Mouse (Mus musculus) myocyte (in vitro differentiated cells): ENCODE data around the gene Ncbp2. TPM values are rescaled to one million over a fixed set of nuclear protein-coding genes. Genes with fewer than 3 reads are reported as not detected.

Experiments used
- H3K27me3 ChIP-seq: one replicate; pipeline ENCODE4 v1.6.1; 2011; ENCODE audit not compliant: control insufficient read depth, insufficient read depth, insufficient read length
- H3K36me3 ChIP-seq: one replicate; pipeline ENCODE4 v1.6.1; 2011; ENCODE audit not compliant: control insufficient read depth, insufficient read depth
- H3K4me2 ChIP-seq: one replicate; pipeline ENCODE4 v1.6.1; 2011; ENCODE audit warnings: low read depth, control low read depth
- H3K4me3 ChIP-seq: one replicate; pipeline ENCODE4 v1.5.1; 2011; ENCODE audit warnings: mild to moderate bottlenecking, control low read depth, moderate library complexity
- H3K79me2 ChIP-seq: one replicate; pipeline ENCODE4 v1.6.1; 2011; ENCODE audit not compliant: control insufficient read depth, insufficient read depth
- H3ac ChIP-seq: one replicate; pipeline ENCODE4 v1.6.1; 2011; ENCODE audit not compliant: control insufficient read depth, insufficient read length
- CEBPB ChIP-seq: IDR thresholded peaks from 2 replicates; pipeline ENCODE4 v1.6.1; 2011; ENCODE audit warnings: mild to moderate bottlenecking, moderate library complexity; ENCODE audit not compliant: poor library complexity, insufficient read depth, severe bottlenecking
- E2F4 ChIP-seq: IDR thresholded peaks from one replicate; pipeline ENCODE4 v1.6.1; 2011; ENCODE audit warnings: mild to moderate bottlenecking, control low read depth, moderate library complexity; ENCODE audit not compliant: insufficient read depth
- MAX ChIP-seq: IDR thresholded peaks from one replicate; pipeline ENCODE4 v1.6.1; 2011; ENCODE audit warnings: low read depth, mild to moderate bottlenecking, control low read depth
- MYOD1 ChIP-seq, 3 experiments: IDR thresholded peaks; one replicate each; pipeline ENCODE4 v1.6.1; 2011; ENCODE audit warnings: control low read depth in 2 of 3, low read depth in 2 of 3, mild to moderate bottlenecking in 2 of 3, moderate library complexity in 1 of 3; ENCODE audit not compliant: insufficient read length in 2 of 3, control insufficient read depth in 1 of 3
- MYOG ChIP-seq, 3 experiments: IDR thresholded peaks; one replicate each; pipeline ENCODE4 v1.6.1; 2011; ENCODE audit warnings: control low read depth in 2 of 3, low read depth in 2 of 3, mild to moderate bottlenecking in 2 of 3; ENCODE audit not compliant: insufficient read length in 2 of 3, control insufficient read depth in 1 of 3, insufficient read depth in 1 of 3
- POLR2A ChIP-seq: IDR thresholded peaks from one replicate; pipeline ENCODE4 v1.6.1; 2011; ENCODE audit warnings: low read depth, mild to moderate bottlenecking, control low read depth, moderate library complexity; ENCODE audit not compliant: insufficient read length
- POLR2AphosphoS2 ChIP-seq: IDR thresholded peaks from one replicate; pipeline ENCODE4 v1.6.1; 2011; ENCODE audit warnings: low read depth, control low read depth; ENCODE audit not compliant: insufficient read length
- REST ChIP-seq: IDR thresholded peaks from one replicate; pipeline ENCODE4 v1.6.1; 2011; ENCODE audit warnings: mild to moderate bottlenecking, control low read depth, moderate library complexity; ENCODE audit not compliant: insufficient read depth, insufficient read length
- SRF ChIP-seq: IDR thresholded peaks from one replicate; pipeline ENCODE4 v1.6.1; 2011; ENCODE audit warnings: low read depth; ENCODE audit not compliant: control insufficient read depth, insufficient read length
- TCF12 ChIP-seq: IDR thresholded peaks from one replicate; pipeline ENCODE4 v1.6.1; 2011; ENCODE audit warnings: mild to moderate bottlenecking, control low read depth; ENCODE audit not compliant: poor library complexity, insufficient read depth, severe bottlenecking
- TCF3 ChIP-seq: IDR thresholded peaks from one replicate; pipeline ENCODE4 v1.6.1; 2011; ENCODE audit warnings: low read depth, control low read depth; ENCODE audit not compliant: insufficient read length
- USF1 ChIP-seq: IDR thresholded peaks from one replicate; pipeline ENCODE4 v1.6.1; 2011; ENCODE audit warnings: low read depth, mild to moderate bottlenecking, control low read depth, moderate library complexity
- polyA plus RNA-seq: library from polyadenylated mRNA; unstranded; fragments of >200 nt; fragmentation: generic; extraction: Trizol; gene quantifications from one replicate; pipeline ENCODE4 v1.2.1, GENCODE M21; 2012; ENCODE audit warnings: missing spikeins

The Ncbp2 gene
- 19.9 TPM for polyA plus RNA-seq

DNA sequence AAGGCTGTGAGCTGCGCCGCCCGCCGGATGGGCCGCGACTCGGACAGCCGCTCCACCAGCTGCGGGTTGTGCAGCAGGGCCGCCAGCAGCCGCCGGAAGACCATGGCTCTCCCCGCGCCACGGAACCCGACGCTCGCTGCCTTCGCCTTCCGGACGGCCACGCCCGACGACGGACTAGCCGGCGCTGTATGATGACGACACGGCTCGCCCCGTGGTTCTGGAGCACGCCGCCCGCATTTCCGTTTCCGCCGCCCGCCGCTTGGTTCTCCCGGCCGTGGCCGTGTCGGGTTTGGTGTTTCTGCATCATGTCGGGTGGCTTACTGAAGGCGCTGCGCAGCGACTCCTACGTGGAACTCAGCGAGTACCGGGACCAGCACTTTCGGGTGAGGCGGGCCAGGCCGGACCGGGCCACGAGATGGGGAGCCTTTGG lies at the start of gene Ncbp2, which contains the start of gene 0610012G03Rik:
Gene Ncbp2 (plus strand): TSS at position 169 of the 430 bp plus-strand sequence.
Gene 0610012G03Rik (minus strand): TSS at position 150 of the 430 bp plus-strand sequence.
- no peaks in the 10 kb centered on the region for H3K36me3 ChIP-seq
- peak within 1 kb of the TSS; percentile 95 for H3K4me3 ChIP-seq
- peak; percentile 99 for TF ChIP-seq POLR2A
- TF ChIP-seq SRF, result peak; percentile 92
- TF ChIP-seq MYOG (IDR thresholded peaks at IDR 0.05; ENCODE audit: control insufficient read depth in 1 of 3, insufficient read depth in 1 of 3, insufficient read length in 2 of 3, low read depth in 2 of 3), result peak in 2 of 3 experiments; percentile 82 to 87
- no peak for TF ChIP-seq TCF12
- no peak for TF ChIP-seq TCF3
- TF ChIP-seq E2F4, result no peak
- peak; percentile 23 for TF ChIP-seq USF1
- TF ChIP-seq MYOD1 (IDR thresholded peaks at IDR 0.05; ENCODE audit: control insufficient read depth in 1 of 3, insufficient read length in 2 of 3, low read depth in 2 of 3), result peak in 1 of 3 experiments; percentile 80
- TF ChIP-seq POLR2AphosphoS2, result peak; percentile 88
- TF ChIP-seq CEBPB, result no peak
- TF ChIP-seq REST, result peak; percentile 6
- no peak for TF ChIP-seq MAX

GRCm38 (mm10) chr16:31898546-31899326 lies 49.6 kb upstream of the Ncbp2 start:
- H3K4me3 ChIP-seq, result no peak overlapping the region
- no peaks in the 10 kb centered on the region for H3K79me2 ChIP-seq
- H3K36me3 ChIP-seq, result no peaks in the 10 kb centered on the region
- TF ChIP-seq POLR2AphosphoS2 (no peak), USF1 (no peak), TCF3 (no peak), MAX (no peak), E2F4 (no peak), SRF (no peak), TCF12 (no peak), MYOG (IDR thresholded peaks at IDR 0.05; ENCODE audit: control insufficient read depth in 1 of 3, insufficient read depth in 1 of 3, insufficient read length in 2 of 3, low read depth in 2 of 3) (no peak), CEBPB (no peak), REST (no peak), POLR2A (no peak), MYOD1 (IDR thresholded peaks at IDR 0.05; ENCODE audit: control insufficient read depth in 1 of 3, insufficient read length in 2 of 3, low read depth in 2 of 3) (no peak)
- no peak overlapping the region for H3K4me2 ChIP-seq
- no peak overlapping the region for H3ac ChIP-seq
- peaks cover 7% of the 10 kb centered on the region for H3K27me3 ChIP-seq

More for the DNA sequence above, at the start of gene Ncbp2, which contains the start of gene 0610012G03Rik:
- H3ac ChIP-seq, result peak within 1 kb of the TSS; percentile 75
- no peaks in the 10 kb centered on the region for H3K27me3 ChIP-seq
- H3K4me2 ChIP-seq, result peak within 1 kb of the TSS; percentile 100
- peaks cover 57% of the 10 kb centered on the region for H3K79me2 ChIP-seq

DNA sequence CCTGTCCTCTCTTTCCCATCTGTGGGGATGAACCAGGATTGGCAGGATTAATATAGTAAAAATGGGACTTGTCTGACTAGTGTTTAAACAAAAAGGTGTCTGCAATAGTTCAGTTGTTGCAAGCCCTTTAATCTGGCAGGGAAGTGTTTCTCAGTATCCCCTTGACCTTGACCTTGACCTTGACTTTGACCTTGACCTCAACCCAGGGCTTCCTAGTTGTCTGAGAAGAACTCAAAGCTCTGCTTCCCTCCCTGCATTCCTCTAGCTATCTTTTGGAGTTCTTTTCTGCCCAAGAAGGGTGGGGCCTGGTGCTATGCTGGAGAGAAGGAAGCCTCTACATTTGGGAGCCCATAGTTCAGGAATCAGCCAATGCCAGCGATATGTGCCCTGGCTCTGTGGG lies 46.4 kb upstream of the Ncbp2 start:
- peaks cover 5% of the 10 kb centered on the region for H3K27me3 ChIP-seq

GRCm38 (mm10) chr16:31903239-31903638 lies 45.1 kb upstream of the Ncbp2 start:
- Histone ChIP-seq H3ac (no peak overlapping the region), H3K79me2 (no peaks in the 10 kb centered on the region), H3K36me3 (no peaks in the 10 kb centered on the region), H3K4me3 (no peak overlapping the region), H3K27me3 (peaks cover 5% of the 10 kb centered on the region), H3K4me2 (no peak overlapping the region)
- TF ChIP-seq CEBPB (no peak), USF1 (no peak), SRF (no peak), MYOD1 (IDR thresholded peaks at IDR 0.05; ENCODE audit: control insufficient read depth in 1 of 3, insufficient read length in 2 of 3, low read depth in 2 of 3) (no peak), REST (no peak), TCF12 (no peak), TCF3 (no peak), POLR2AphosphoS2 (no peak), E2F4 (no peak)

More for the DNA sequence above, 46.4 kb upstream of the Ncbp2 start:
- no peaks in the 10 kb centered on the region for H3K79me2 ChIP-seq
- no peak overlapping the region for H3ac ChIP-seq
- no peak for TF ChIP-seq REST
- no peak for TF ChIP-seq MYOD1 (IDR thresholded peaks at IDR 0.05; ENCODE audit: control insufficient read depth in 1 of 3, insufficient read length in 2 of 3, low read depth in 2 of 3)
- TF ChIP-seq USF1, result no peak
- TF ChIP-seq POLR2A, result no peak
- no peak for TF ChIP-seq POLR2AphosphoS2
- no peak for TF ChIP-seq MYOG (IDR thresholded peaks at IDR 0.05; ENCODE audit: control insufficient read depth in 1 of 3, insufficient read depth in 1 of 3, insufficient read length in 2 of 3, low read depth in 2 of 3)
- no peak for TF ChIP-seq TCF3
- TF ChIP-seq SRF, result no peak
- TF ChIP-seq TCF12, result no peak
- no peak for TF ChIP-seq CEBPB
- no peak for TF ChIP-seq E2F4
- no peak for TF ChIP-seq MAX
- no peak overlapping the region for H3K4me2 ChIP-seq
- no peaks in the 10 kb centered on the region for H3K36me3 ChIP-seq
- H3K4me3 ChIP-seq, result no peak overlapping the region
